Mouse (Mus musculus): Measurements from ENCODE around the gene Mpv17l2. TPM values are rescaled to one million over a fixed set of nuclear protein-coding genes. Genes with fewer than 3 reads are reported as not detected.
A peak's percentile ranks its signal among the peaks of the same experiment; 100 is the strongest.

The Mpv17l2 gene
- total RNA-seq, 2 experiments from 2014 or later, result 41.7 to 42.2 TPM

DNA sequence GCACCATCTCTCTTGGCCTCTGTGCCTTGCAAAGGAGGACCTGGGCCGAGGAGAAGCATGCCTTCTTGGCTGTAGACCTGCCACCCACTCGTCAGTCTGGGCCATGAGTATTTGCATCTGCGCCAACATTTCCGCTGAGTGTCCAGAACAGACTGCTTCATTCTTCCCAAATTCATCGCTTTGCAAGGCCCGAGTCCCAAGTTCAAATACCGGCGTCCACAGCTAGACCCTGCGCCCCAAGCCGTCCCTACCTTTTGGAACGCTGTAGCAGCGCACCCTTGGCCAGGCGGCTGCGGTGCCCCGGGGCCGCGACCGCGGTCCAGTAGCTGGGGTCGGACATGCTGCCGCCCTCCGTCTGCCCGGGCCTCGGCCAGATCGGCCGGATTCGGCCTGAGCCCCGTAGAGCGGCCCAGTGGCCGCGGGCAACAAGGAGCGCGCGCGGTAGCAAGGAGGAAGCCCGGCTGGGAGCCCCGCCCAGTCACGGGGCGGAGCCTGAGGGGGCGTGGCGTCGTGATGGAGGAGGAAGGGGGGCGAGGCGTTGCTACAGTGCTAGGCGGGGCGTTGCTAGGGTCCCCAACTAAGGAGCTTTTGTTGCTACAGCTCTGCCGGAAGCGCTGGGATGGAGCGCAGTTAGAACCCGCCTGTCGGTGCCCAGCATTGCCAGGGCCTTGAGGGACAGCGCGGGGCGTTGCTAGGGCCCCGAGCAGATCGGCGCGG, 31.4 kb upstream of the Mpv17l2 start:
- peak; percentile 94 to 96 for DNase-seq (ENCODE audit: extremely low spot score in 1 of 2, low spot score in 1 of 2)

DNA sequence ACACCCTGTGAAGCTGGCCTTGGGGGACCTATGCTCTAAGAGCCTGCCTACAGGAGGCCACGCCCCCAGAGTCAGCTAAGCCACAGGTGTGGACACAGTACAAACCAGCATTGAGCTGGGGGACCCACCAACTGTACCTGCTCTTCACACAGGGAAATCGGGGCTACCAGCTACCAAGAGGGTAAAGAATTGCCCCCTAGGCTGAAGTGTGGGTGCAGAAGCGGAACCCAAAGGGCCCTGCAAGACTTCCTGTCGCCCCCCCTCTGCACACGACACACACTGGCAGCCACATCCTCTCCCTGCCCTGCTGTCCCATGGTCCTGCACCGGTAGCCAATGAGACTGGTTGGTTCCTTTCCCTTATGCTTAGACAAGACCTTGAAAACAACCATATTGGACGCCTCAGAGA, 30.6 kb upstream of the Mpv17l2 start:
- DNase-seq (ENCODE audit: extremely low spot score in 1 of 2, low spot score in 1 of 2), result no peak

DNA sequence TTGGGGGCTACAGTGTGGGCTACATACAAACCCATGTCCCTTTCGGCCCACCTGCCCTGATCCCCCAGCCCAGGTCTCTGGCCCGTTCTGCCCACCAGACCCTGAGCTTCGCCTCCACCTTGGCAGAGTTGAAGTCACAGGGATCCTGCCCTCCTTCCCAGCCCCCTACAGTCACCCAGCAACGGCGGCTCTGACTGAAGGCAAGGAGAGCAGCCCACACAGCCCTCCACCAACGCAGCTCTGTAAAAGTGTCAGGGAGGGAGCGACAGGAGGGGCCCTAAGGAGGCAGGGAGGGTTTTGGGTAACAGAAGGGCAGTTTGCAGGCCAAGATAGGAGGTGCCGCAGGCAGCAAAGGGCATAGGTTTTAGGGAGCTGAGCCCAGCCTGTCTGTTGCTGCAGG, 30.1 kb upstream of the Mpv17l2 start:
- no peak for DNase-seq (ENCODE audit: extremely low spot score in 1 of 2, low spot score in 1 of 2)

DNA sequence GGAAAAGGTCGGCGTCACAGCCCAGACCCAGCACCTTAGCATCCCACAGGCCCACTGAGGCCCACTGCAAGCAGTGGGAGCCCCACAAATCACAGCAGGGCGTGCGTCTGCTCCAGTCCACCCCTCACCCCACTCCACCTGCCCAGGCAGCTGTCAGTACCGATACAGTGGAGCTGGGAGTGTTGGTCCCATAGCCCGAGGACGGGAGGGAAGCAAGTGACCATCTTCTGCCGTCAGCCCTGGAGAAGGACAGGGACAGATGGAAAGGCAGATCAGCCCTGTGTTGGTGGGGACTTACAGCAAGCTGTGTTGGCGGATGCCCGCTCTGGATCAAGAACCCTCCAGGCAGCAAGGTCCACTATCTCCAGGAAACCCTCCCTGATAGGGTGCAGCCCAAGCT, 28.3 kb upstream of the Mpv17l2 start:
- DNase-seq (ENCODE audit: extremely low spot score in 1 of 2, low spot score in 1 of 2), result no peak

DNA sequence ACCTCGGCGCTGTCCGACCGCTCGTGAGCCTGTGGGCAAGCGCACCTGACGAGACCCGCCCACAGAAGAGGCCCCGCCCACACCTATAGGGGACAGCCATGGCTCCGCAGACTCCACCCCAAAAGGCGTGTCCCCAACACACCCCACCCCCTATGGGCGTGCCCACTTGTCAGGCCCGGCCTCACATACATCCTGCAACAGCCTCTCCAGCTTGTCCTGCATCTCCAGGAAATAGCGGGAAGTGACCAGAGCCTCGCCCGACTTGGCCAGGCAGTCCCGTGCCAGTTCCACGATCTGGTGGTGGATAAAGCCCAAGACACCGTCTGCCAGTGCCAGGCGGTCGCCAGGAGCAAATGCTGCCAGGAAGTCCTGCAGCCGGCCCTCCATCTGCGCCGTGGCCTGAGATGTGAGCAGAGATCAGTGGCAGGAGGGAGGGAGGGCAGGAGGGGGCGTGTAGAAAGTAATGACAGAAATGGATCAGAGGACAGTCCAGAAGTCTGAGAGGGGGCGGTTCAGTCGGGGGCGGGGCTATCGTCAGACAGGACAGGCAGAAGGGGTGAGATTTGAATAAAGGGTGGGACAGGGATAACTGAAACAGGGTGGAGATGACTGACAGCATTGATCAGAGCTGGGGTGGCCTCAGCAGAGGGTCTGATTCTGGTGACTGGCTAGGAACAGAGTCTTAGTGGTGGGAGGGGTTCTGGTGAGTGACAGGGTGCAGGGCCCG, 27.4 kb upstream of the Mpv17l2 start:
- no peak for DNase-seq (ENCODE audit: extremely low spot score in 1 of 2, low spot score in 1 of 2)

DNA sequence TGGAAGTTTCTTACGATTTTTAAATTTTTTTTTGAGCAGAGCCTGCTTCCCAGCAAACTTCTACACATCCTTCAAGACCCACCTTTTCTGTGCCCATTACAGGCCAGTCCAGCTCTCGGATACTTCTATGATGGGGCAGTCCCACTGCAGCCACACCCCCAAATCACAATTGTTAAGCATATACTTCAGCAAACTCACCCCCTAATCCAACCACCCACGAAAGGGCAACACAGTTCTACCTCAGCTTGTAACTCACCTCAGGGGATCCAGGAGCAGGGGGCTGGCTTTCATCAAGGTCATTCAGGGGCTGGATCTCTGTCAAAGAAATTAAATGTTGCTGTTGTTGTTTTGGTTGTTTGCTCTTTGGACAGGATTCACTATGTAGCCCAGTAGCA, 26.3 kb upstream of the Mpv17l2 start:
- no peak for DNase-seq (ENCODE audit: extremely low spot score in 1 of 2, low spot score in 1 of 2)

DNA sequence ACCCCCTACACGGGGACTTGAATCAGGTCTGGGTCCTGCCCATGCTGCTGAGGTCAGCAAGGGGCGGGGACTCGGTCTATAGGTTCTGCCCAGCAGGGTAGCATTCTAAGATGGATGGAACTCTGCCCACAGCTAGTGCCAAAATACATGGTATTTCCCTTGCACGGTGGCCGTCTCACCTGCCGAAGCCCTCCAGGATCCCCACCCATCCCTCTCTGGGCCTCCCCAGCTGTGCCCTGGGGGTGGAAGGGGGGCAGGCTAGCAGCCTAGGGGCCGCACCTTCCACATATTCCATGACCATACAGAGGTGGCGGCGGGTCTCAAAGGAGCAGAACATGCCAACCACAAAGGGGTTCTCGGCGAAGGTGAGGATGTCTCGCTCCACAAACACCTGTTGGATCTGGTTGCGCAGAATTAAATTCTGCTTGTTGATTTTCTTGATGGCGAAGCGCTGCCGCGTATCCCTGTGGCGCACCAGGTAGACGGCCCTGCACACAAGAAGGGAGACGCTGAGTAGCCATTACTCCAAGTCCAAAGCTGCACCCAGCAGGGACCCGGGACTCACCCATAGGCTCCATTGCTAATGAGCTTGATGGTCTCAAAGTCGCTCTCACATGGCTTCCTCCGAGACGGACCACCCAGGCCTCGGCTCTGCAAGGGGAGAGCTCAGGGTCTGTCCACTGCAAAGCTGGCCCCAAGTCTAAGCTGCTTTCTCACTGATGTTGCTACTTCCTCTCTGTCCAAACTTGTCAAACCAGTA, 25.7 kb upstream of the Mpv17l2 start:
- no peak for DNase-seq (ENCODE audit: extremely low spot score in 1 of 2, low spot score in 1 of 2)

DNA sequence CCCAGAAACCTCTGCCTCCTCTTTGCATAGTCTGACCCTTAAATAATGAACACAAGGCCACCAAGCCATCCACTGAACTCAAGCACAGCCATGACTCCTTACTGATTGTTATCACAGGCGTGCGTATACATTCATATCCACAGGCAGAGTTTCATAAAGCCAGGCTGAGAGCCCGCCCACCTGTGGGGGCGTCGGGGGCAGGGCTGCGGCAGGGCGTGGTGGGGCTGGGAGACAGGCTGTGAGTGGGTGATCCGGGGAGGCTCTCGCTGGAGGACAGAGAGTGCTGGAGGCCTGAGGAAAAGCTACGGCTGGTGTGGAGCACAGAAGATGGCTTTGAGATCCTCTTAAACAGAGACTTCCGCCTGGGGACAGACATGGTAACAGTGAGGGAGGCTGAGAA, 19.3 kb upstream of the Mpv17l2 start:
- DNase-seq (ENCODE audit: extremely low spot score in 1 of 2, low spot score in 1 of 2), result no peak

DNA sequence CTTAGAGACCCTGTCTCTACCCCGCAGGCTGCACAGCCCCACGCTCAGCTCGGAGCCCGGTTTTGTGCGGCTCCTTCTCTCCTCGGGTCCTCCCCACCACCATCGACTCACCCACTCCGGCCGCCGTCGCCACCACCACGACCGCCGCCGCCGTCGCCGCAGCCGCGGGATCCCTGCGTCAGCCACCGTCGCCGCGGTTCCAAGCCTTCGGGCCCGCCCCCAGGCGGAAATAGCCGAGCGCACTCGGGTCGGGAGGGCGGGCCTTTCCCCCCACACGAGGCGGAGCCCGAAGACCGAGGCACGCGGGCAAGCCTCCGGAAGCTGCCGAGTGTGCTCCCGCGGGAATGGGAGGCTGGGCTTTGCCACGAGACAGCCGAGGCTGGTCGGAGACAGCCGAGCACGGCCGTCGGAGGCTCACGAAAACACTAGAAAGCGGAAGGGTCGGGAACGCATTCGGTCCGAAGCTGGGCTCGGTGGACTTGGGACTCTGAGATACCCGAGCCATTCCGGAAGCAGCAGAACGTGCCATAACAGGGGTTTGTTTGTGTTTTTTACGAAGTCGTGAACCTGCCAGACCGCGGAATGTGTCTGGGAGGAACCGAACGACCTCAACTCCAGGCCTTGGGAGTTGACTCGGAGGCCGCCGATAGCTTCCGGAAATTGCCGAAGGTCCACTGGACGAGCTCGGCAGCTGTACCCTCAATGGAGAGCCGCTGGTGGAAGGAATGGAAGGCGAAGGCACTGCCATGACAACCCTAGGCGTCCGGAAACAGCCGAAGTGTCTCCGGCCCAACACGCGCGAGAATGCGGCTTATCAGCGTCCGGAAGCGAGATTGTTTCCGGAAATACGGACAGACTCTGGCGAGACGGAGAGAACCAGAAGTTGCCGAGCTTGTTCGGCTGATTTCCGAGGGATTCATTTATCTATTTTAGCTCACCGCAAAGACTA, 16.0 kb upstream of the Mpv17l2 start, which contains the start of gene Pik3r2:
Pik3r2 (minus strand) TSS at position 218 of the 949 bp plus-strand sequence.
- peak; percentile 99 for DNase-seq (ENCODE audit: extremely low spot score in 1 of 2, low spot score in 1 of 2)

DNA sequence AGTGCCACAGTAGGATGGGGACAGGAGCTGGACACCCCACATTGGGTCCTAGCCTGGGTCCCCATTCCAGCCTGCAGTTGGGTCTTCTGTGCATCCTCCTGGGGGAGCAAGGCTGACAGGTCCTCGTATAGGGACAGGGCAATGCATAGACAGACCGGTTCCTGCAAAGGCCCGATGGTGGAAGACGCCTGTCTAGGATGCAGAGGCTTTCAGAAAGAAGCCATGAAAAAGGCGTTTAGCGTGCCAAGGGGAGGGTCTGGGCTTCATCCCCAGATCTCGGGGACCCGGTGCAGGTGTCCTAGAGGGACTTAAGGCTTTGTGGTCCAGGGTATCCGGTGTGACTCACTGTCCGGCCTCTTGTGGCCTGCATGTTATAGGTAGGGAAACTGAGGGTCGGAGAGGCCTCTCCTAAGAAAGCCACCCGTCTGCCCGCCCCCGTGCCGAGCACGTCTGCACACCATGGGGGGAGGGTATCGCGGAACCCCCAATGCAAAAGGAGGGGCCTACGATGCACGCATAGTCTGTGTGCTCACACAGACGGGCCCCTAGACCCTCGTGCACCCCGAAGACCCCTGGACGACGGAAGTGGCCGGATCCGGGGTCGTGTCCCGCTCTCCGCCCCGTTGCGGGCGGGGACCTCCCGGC, 15.2 kb upstream of the Mpv17l2 start:
- no peak for DNase-seq (ENCODE audit: extremely low spot score in 1 of 2, low spot score in 1 of 2)

DNA sequence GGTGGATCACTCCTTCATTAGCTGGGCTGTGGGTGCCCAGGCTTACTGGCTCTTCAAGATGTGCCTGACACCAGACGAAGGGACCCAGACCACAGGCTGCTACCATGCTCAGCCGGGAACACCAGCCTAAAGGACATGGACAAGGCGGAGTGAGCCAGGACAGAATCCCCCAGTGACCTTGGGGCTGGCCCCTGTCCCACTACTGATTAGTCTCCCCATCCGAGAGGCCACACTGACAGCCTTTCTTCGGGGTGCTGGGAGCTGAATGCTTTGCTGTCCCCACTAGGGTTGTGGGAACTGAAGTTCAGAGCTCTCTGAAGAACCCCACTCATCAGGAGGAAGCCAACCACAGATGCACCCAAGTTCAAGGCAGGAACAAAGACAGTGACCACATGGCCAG, 14.5 kb upstream of the Mpv17l2 start:
- no peak for DNase-seq (ENCODE audit: extremely low spot score in 1 of 2, low spot score in 1 of 2)

DNA sequence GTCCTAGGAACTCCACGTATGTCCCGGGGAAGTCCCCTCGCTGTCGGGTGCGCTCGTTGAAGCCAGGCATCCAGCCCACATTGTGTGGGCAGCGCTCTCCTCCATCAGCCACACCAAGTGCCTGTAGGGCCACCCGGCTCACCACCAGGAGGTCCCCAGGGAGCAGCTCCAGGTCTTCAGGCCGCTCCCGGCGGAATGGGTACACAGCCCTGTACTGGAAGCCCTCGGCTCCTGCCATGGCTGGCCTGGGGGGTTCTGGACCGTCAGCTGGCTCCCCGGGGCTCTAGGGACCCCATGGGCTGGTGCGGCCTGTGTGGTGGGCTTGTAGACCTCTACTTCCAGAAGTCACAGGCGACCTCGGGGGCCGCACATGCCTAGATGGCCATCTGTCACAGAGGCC, 14.0 kb upstream of the Mpv17l2 start:
- DNase-seq (ENCODE audit: extremely low spot score in 1 of 2, low spot score in 1 of 2), result no peak

DNA sequence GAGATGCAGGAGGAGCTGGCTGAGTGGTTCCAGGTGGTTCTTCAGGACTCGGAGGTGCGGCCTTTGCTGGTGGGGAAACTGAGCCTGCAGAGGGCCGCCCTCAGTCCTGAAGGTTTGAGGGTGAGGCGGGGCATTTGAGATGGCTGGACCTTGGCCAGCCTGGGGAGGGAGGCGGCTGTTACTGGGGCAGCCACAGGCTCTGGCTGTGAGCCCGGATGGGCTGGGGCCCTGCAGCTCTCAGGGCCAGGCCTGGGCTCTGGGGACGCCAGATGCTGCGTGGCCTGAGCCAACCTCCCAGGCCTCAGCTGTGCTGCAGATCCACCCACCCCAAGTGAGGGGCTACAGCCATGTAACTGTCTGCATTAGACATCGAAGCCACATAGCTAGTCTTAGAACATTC, 13.1 kb upstream of the Mpv17l2 start:
- DNase-seq (ENCODE audit: extremely low spot score in 1 of 2, low spot score in 1 of 2), result peak in 1 of 2 experiments; percentile 49

DNA sequence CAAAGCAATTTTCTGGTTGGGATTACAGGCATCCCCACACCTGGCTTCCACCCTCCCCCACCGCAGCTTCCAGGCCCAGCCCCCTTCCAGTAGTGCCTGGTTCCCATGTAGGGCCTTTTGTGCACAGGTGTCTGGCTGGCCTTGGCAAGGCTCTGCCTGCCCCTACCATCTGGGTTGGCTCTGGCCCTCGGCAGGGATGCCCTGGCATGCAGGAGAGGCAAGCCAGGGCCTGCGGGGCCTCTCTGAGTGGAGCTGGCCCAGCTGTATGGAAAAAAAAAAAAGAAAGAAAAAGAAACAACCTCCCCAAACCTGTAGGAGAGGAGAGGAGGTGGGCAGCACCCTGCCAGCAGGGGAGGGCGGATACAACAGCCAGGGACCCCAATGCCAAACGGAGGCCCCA, 12.7 kb upstream of the Mpv17l2 start:
- no peak for DNase-seq (ENCODE audit: extremely low spot score in 1 of 2, low spot score in 1 of 2)

DNA sequence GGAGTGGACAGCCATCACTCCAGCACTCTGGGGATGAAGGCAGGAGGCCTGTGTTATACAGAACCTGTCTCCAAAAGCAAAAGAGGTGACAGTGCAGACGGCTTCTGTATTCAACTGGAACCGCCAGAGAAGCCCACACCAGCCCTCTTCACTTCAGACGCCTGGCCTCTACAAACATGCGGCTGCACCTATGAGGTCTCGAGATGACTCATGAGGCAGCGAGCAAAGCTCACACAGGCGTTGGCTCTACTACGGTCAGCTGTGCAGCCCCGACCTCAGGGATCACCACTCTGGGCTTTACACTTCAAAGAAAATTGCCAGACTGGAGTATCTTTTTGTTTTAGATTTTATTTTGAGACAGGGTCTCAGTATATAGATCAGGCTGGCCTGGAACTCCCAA, 12.1 kb upstream of the Mpv17l2 start:
- no peak for DNase-seq (ENCODE audit: extremely low spot score in 1 of 2, low spot score in 1 of 2)

DNA sequence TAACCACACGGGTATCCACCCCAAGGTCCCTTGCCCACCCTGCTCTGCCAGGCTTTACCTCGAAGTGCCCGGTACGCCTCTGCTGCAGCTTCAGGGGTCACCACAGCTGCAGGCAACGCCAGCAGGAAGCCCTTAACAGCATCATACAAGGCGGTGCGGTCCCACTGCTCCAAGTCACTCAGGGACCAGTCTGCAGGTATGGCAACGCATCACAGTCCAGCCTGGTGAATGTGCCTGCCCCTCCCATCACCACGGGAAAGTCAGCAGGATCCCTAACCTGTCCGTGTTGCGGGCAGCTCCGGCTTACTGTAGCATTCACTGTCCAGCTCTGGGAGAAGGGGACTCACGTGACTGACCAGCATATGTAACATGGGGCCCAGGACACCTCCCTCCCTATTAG, 11.3 kb upstream of the Mpv17l2 start:
- no peak for DNase-seq (ENCODE audit: extremely low spot score in 1 of 2, low spot score in 1 of 2)

DNA sequence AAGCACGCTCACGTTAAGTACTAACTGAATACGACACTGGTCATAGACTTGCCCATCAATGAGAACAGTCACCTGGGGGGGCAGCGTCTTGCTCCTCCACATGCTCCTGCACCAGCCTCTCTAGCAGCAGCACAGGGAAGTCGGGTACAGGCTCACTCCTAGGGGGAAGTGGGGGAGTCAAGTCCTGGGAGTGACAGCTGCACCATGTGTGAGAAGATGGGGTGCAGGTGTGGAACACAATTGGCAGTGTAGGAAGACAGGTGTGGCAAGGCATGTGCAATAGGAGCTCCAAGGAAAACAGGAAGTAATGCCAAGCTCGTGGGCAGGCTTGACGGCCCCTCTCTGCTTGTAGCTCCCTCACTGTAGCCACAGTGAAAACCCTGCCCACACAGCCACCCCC, 10.5 kb upstream of the Mpv17l2 start:
- no peak for DNase-seq (ENCODE audit: extremely low spot score in 1 of 2, low spot score in 1 of 2)

DNA sequence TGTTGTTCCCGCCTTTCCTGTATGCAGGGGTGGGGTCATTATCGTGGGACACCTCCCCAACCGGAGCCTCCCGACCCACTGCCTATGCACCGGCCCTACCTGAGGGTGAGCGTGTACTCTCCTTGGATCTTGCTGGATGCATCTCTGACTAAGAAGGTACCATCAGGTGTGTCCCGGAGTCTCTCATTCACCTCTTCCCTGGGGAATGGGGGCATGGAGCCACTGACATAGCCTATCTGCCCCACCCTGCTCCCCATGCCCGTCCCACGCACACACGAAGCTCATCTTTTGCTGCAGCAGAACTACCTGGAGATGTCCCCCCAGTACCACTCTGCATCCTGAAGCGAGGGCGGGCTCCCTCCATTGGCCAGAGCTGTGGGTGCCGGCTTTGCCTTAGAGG, 10.0 kb upstream of the Mpv17l2 start:
- DNase-seq (ENCODE audit: extremely low spot score in 1 of 2, low spot score in 1 of 2), result no peak

DNA sequence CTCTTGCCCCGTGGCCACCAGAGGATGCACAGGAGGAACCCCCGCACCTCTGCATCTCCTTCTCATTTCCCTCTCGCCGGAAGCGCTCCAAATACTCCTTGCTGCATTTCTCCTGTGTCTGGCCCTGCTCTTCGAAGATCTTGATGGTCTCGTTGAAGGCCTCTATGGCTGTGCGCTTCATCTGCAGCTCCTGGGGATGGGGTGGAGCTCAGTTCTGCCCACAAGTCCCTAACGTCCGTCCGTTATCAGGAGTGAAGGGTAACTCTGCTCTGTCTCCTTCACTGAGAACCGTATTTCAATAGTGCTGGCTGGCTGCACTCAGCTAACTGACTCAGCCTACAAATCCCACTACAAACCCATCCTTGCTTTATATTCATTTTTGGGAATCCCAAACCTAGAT, 9.1 kb upstream of the Mpv17l2 start:
- DNase-seq (ENCODE audit: extremely low spot score in 1 of 2, low spot score in 1 of 2), result no peak

DNA sequence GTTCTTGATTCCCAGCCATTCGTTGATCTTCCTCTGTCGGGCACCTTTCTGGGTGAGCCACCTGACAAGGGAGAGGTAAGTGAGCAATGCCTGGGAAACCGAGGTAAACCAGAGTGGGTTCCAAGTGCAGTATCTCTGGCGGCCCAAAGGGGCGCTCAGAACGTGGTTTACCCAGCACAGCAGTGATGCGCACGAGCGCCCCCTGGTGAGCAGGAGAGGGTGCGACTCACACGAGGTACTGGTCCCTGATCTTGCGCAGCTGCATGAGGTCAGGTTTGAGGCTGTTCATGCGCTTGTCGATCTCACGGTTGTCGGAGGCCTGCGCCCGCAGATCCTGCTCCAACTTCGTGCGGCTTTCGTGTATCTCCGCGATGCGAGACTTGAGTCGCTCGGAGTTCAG, 8.6 kb upstream of the Mpv17l2 start:
- peak; percentile 94 to 99 for DNase-seq (ENCODE audit: extremely low spot score in 1 of 2, low spot score in 1 of 2)
